Mouse (Mus musculus) small intestine, adult 2 months (tissue): ENCODE measurements around the gene Ifitm1.

ENCODE experiments used
- CTCF ChIP-seq: fragments of 200-500 bp; IDR thresholded peaks from 2 replicates; pipeline ENCODE4 v1.5.1; 2012; ENCODE audit warnings: low read depth, mild to moderate bottlenecking, control low read depth, inconsistent platforms, low read length, moderate library complexity, mixed read lengths; ENCODE audit not compliant: insufficient replicate concordance, insufficient read length; ENCODE audit errors: extremely low read depth
- POLR2A ChIP-seq: fragments of 200-500 bp; IDR thresholded peaks from 2 replicates; pipeline ENCODE4 v1.6.1; 2012; ENCODE audit warnings: low read depth, mild to moderate bottlenecking, control low read depth, inconsistent platforms, low read length, moderate library complexity

GRCm38 (mm10) chr7:140942811-140943210, 24.2 kb upstream of the Ifitm1 start:
- TF ChIP-seq CTCF = no peak
- no peak for TF ChIP-seq POLR2A
